Mouse (Mus musculus): ENCODE measurements around the gene Sost.
"Not testable (repeated sequence)": the region's sequence is repeated elsewhere in the genome, so short reads cannot be mapped to it uniquely, and the experiment has no call there.

The Sost gene

GRCm38 (mm10) chr11:101966965-101967614 lies at the start of gene Sost:
Gene Sost, minus strand, starts transcription at chr11:101967015.
- no peak for DNase-seq

GRCm38 (mm10) chr11:102016136-102016535 lies 49.3 kb upstream of the Sost start:
- no peak for DNase-seq

GRCm38 (mm10) chr11:102015472-102015871 lies 48.7 kb upstream of the Sost start:
- DNase-seq = no peak

- DNase-seq = no peak
These were observed 46.4 kb upstream of the Sost start for GRCm38 (mm10) chr11:102013201-102013600.

GRCm38 (mm10) chr11:102011510-102011909 lies 44.7 kb upstream of the Sost start:
- no peak for DNase-seq

GRCm38 (mm10) chr11:102010140-102010539 lies 43.3 kb upstream of the Sost start:
- no peak for DNase-seq

- peak; percentile 31 to 64 for DNase-seq
These were observed 42.3 kb upstream of the Sost start for GRCm38 (mm10) chr11:102008954-102009637.

- no peak for DNase-seq
These were observed 41.6 kb upstream of the Sost start for GRCm38 (mm10) chr11:102008372-102008771.

GRCm38 (mm10) chr11:102006688-102007087 lies 39.9 kb upstream of the Sost start:
- DNase-seq = no peak

- DNase-seq = no peak
These were observed 39.5 kb upstream of the Sost start for GRCm38 (mm10) chr11:102006271-102006670.

GRCm38 (mm10) chr11:102004251-102004650 lies 37.4 kb upstream of the Sost start:
- no peak for DNase-seq

- DNase-seq = no peak
These were observed 32.7 kb upstream of the Sost start for GRCm38 (mm10) chr11:101999466-101999865.

- DNase-seq = peak in 1 of 2 experiments; percentile 31
These were observed 31.4 kb upstream of the Sost start for GRCm38 (mm10) chr11:101998258-101998657.

GRCm38 (mm10) chr11:101995938-101996337 lies 29.1 kb upstream of the Sost start:
- DNase-seq = no peak

GRCm38 (mm10) chr11:101994100-101994499 lies 27.3 kb upstream of the Sost start:
- DNase-seq = no peak

- DNase-seq = no peak
These were observed 25.6 kb upstream of the Sost start for GRCm38 (mm10) chr11:101992411-101992810.

GRCm38 (mm10) chr11:101991813-101992212 lies 25.0 kb upstream of the Sost start:
- no peak for DNase-seq

- no peak for DNase-seq
These were observed 23.4 kb upstream of the Sost start for GRCm38 (mm10) chr11:101990244-101990643.

GRCm38 (mm10) chr11:101986913-101987312 lies 20.1 kb upstream of the Sost start, which contains the start of gene Dusp3:
Gene Dusp3, minus strand, starts transcription at chr11:101987013.
- no peak for DNase-seq

- peak; percentile 84 to 87 for DNase-seq
These were observed 19.2 kb upstream of the Sost start for GRCm38 (mm10) chr11:101985990-101986389.

GRCm38 (mm10) chr11:101985450-101985849 lies 18.6 kb upstream of the Sost start:
- DNase-seq = not testable (repeated sequence)

GRCm38 (mm10) chr11:101984054-101985025 lies 17.5 kb upstream of the Sost start, which contains the start of gene Cfap97d1:
Gene Cfap97d1, plus strand, starts transcription at chr11:101984279.
- DNase-seq = peak; percentile 98 to 99

- no peak for DNase-seq
These were observed 16.7 kb upstream of the Sost start for GRCm38 (mm10) chr11:101983431-101983921.

All from lung, adult 18-20 months (tissue).